Mouse (Mus musculus) midbrain, embryonic 11.5 days (tissue): ENCODE measurements at regions not wholly inside any gene's neighbourhood (a gene's known extent, or its start where the extent isn't known, plus 50 kb on each side); places are given as distances from the start of the nearest gene placed in this dataset.
A peak's percentile ranks its signal among the peaks of the same experiment; 100 is the strongest.

Source experiments
- ATAC-seq: fragments of 200-750 bp; cut with Nextera tagmentation; 2 replicates; pipeline ENCODE4 v1.8.0; 2017; ENCODE audit warnings: moderate TSS enrichment, moderate library complexity; ENCODE audit not compliant: low FRiP score
- DNase-seq: peaks from one replicate; pipeline ENCODE4 v3.0.0; 2015; ENCODE audit warnings: low spot score; ENCODE audit errors: missing footprints
- H3K27ac ChIP-seq: fragments of 300-500 bp; sonication (generic); 2 replicates; pipeline ENCODE4 v1.5.1; 2014; ENCODE audit warnings: low read depth, low read length
- H3K27me3 ChIP-seq: fragments of 300-500 bp; sonication (generic); 2 replicates; pipeline ENCODE4 v1.6.1; 2014; ENCODE audit warnings: mild to moderate bottlenecking, low read length, moderate library complexity, mixed read lengths; ENCODE audit not compliant: control insufficient read depth, insufficient read depth
- H3K36me3 ChIP-seq: fragments of 300-500 bp; sonication (generic); 2 replicates; pipeline ENCODE4 v1.6.1; 2014; ENCODE audit warnings: mild to moderate bottlenecking, low read length, moderate library complexity, mixed read lengths; ENCODE audit not compliant: control insufficient read depth, insufficient read depth
- H3K4me1 ChIP-seq: fragments of 300-500 bp; sonication (generic); 2 replicates; pipeline ENCODE4 v1.6.1; 2014; ENCODE audit warnings: low read length; ENCODE audit not compliant: control insufficient read depth, insufficient read depth
- H3K4me2 ChIP-seq: fragments of 300-500 bp; sonication (generic); 2 replicates; pipeline ENCODE4 v1.6.1; 2014; ENCODE audit warnings: mild to moderate bottlenecking, moderate library complexity
- H3K4me3 ChIP-seq: fragments of 300-500 bp; sonication (generic); 2 replicates; pipeline ENCODE4 v1.5.1; 2014; ENCODE audit warnings: low read depth, low read length
- H3K9ac ChIP-seq: fragments of 300-500 bp; sonication (generic); 2 replicates; pipeline ENCODE4 v1.6.1; 2014; ENCODE audit warnings: low read length
- H3K9me3 ChIP-seq: fragments of 300-500 bp; sonication (generic); 2 replicates; pipeline ENCODE4 v1.6.1; 2016; ENCODE audit warnings: low read length; ENCODE audit not compliant: control insufficient read depth
- WGBS: fragments of 180-500 bp; shearing (Covaris S2); extraction: QIAGEN DNeasy Blood & Tissue Kit; methylation state at CpG from one replicate; pipeline ENCODE4 v1.1.7; 2014; 5-methylcytosine and 5-hydroxymethylcytosine counted together

DNA sequence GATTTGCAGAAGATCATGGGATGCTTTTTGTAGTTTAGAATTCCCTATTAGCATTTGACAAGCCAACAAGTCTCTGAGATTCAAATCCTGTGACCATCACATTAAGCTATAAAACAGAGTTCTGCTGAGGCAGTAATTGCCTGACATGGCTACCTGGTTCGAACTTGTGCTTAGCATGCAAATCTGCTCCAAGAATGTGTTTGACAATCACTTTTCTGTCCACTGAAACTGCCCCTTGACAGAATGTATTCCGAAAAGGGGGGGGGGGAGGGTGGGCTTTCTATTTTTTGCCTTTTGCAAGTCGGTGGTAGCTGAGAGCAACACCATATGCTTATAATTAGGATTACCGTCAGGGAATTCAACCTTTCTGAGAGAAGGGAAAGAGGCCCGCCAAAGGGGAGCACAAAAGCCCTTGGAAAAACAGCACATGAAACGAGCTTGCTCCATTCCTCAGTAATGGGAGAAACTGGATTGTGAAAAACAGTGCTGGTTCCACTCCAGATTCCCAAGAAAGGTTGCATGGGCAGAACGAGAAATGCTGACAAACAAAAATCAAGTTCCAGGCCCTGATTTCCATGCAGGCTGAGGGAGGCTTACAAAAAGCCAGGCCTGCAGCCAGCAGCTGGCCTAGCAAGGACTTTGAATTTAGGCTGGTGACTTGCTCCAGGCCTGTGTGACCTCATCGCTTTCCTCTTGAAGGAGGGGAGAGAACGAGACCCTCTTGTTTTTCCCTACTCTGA lies 176.1 kb upstream of the Ldb2 start:
- ATAC-seq = peak; percentile 84
- Histone ChIP-seq H3K9me3 (no peaks in the 10 kb centered on the region), H3K4me1 (0 out of 2 replicates have a peak, but pooled peaks cover 2% of the 10 kb centered on the region), H3K9ac (peak overlapping the region; percentile 33), H3K4me3 (no peak overlapping the region), H3K27me3 (no peaks in the 10 kb centered on the region), H3K36me3 (no peaks in the 10 kb centered on the region), H3K4me2 (no peak overlapping the region), H3K27ac (peak overlapping the region; percentile 73)
- DNase-seq = peak; percentile 94
- 21% methylated on average over 9 of the region's 9 CpGs for WGBS

DNA sequence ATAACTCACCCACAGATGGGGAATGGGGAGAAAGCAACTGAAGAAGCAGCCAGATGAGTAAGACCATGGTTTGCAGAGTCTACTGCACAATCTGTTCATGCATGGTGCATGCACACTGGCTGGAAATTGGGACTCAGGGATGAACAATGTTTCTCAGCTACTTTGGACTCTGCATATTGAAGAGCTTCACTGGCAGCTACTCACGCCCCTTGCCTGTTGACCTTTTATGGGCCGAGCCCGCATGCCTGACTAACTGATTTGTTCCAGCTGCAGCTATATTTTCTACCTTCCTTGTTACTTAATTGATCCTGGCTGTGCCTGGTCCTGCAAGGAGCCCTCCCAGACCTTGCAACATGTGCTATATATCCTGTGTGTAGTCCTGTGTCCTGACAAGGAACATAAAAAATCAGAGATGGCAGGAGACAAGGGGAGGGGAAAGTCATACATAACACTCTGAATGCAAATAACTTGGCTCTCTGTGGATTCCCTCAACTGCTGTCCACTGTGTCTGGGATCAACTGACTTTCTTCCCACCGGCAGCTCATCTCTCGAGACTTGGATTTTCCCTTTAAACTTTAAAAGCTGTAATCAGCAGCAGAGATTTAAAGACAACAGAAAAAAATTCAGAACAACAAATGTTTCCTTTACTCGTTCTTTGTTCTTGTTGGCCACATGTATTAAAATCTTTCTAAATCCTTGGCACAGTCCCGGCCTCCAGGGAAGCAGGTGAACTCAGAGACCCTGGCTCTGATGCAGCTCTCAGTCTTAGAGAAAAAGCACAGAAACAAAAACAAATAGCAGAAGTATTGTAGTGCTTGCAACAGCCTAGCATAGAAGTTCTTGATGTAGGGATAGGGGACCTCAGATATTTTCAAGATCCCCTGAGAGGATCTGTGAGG lies 143.8 kb upstream of the Ldb2 start:
- Histone ChIP-seq H3K4me2 (no peak overlapping the region), H3K27me3 (no peaks in the 10 kb centered on the region), H3K9ac (no peak overlapping the region), H3K9me3 (no peaks in the 10 kb centered on the region), H3K4me3 (no peak overlapping the region), H3K36me3 (no peaks in the 10 kb centered on the region), H3K4me1 (peaks cover 13% of the 10 kb centered on the region), H3K27ac (no peak overlapping the region)
- WGBS = 28% methylated on average over 7 of the region's 7 CpGs
- DNase-seq = peak; percentile 88
- ATAC-seq = peak; percentile 87

DNA sequence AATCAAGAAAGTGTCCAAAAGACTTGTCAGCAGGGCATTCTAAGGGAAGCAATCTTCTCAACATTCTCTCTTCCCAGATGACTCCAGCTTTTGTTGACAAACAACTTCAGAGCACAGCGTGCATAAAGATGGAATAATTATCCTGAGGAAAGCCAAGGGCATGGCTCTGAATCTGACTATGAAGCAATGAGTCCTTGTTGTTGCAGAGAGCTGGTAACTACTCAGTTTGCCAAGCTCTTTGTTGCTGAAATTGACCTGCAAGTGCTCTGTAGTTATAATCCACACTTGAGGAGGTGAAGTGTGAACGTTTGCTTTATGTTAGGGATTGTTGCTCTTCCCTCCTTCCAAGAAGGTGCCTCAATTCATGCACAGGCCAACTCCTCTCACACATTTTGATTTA lies 143.1 kb upstream of the Ldb2 start:
- H3K27ac ChIP-seq = no peak overlapping the region
- no peaks in the 10 kb centered on the region for H3K36me3 ChIP-seq
- no peaks in the 10 kb centered on the region for H3K27me3 ChIP-seq
- no peak overlapping the region for H3K4me2 ChIP-seq
- no peak overlapping the region for H3K9ac ChIP-seq
- DNase-seq (no peak), ATAC-seq (0 out of 2 replicates have a peak, but pooled peaks have one; percentile 14)
- H3K4me1 ChIP-seq = peaks cover 13% of the 10 kb centered on the region
- no peak overlapping the region for H3K4me3 ChIP-seq
- WGBS = 63% methylated on average over 2 of the region's 2 CpGs
- no peaks in the 10 kb centered on the region for H3K9me3 ChIP-seq

DNA sequence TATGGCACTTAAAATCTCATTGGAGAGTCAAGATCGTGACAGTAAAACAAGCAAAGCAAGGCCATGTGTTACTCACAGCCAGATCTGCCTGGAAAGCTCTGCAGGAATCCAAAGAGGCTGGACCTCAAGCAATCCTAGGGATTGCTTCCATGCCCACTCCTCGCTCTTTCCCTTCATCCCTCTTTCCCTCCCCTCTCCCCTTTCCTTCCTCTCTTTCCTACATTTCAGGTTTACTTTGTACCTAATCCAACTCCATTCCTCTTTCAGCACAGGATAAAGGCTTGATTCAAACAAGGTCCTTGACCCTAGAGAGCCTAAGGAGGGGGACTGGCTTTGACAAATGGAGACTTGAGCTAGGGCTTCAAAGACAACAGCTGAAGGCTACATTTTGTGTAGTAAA lies 126.0 kb upstream of the Ldb2 start:
- Histone ChIP-seq H3K36me3 (no peaks in the 10 kb centered on the region), H3K27ac (no peak overlapping the region), H3K9me3 (no peaks in the 10 kb centered on the region), H3K9ac (no peak overlapping the region), H3K4me2 (no peak overlapping the region), H3K4me3 (no peak overlapping the region), H3K4me1 (no peaks in the 10 kb centered on the region), H3K27me3 (no peaks in the 10 kb centered on the region)
- 36% methylated on average over 2 of the region's 2 CpGs for WGBS
- DNase-seq (no peak), ATAC-seq (no peak)

DNA sequence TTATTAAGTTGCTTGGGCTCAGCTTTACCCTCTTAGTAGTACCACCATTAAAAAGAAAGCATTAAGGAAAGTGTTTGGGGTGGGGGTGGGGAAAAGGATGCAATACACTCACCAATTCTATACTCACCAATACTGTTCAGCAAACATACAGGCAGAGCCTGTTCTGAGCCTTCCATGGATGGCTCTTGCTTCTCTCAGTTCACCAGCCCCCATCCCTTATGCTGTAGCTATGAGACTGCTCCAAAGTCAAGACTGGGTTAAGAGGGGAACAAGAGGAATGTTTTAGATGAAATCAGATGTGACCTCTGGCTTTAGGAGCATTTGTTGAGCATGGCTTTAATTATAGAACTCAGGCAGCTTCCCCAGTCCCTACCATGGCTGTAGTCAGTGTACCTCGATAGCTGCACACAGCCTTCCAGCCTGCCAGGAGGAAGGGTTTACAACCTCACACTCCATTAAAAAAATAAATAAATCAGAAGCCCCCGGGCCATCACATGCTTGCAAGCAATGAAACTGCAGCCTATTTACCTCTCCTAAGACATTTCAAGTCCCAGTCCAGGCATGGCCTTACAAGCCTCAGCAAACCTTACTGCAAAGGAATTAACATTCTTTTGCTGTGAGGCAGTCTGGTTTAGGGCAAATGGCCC lies 122.8 kb upstream of the Ldb2 start:
- WGBS = 81% methylated on average over 2 of the region's 2 CpGs
- ATAC-seq = no peak
- H3K36me3 ChIP-seq = no peaks in the 10 kb centered on the region
- no peak overlapping the region for H3K27ac ChIP-seq
- H3K9ac ChIP-seq = no peak overlapping the region
- DNase-seq = no peak
- H3K4me2 ChIP-seq = no peak overlapping the region
- no peaks in the 10 kb centered on the region for H3K4me1 ChIP-seq
- H3K27me3 ChIP-seq = no peaks in the 10 kb centered on the region
- H3K9me3 ChIP-seq = no peaks in the 10 kb centered on the region
- no peak overlapping the region for H3K4me3 ChIP-seq

DNA sequence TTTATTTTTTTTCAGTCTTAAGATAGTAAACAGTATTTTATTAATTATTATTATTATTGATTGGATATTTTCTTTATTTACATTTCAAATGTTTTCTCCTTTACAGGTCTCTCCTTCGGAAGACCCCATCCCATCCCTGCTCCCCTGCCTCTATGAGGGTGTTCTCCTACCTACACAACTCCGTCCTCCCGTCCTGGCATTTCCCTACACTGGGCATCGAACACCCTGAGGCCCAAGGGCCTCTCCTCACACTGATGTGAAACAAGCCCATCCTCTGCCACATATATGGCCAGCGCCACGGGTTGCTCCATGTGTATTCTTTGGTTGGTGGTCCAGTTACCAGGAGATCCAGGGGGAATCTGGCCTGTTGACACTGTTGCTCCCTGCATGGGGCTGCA lies 118.3 kb upstream of the Ldb2 start:
- Histone ChIP-seq H3K4me3 (no peak overlapping the region), H3K27me3 (no peaks in the 10 kb centered on the region), H3K9ac (no peak overlapping the region), H3K9me3 (no peaks in the 10 kb centered on the region), H3K4me1 (no peaks in the 10 kb centered on the region), H3K27ac (no peak overlapping the region), H3K36me3 (no peaks in the 10 kb centered on the region), H3K4me2 (no peak overlapping the region)
- DNase-seq (no peak), ATAC-seq (no peak)
- WGBS = 96% methylated on average over 6 of the region's 6 CpGs

DNA sequence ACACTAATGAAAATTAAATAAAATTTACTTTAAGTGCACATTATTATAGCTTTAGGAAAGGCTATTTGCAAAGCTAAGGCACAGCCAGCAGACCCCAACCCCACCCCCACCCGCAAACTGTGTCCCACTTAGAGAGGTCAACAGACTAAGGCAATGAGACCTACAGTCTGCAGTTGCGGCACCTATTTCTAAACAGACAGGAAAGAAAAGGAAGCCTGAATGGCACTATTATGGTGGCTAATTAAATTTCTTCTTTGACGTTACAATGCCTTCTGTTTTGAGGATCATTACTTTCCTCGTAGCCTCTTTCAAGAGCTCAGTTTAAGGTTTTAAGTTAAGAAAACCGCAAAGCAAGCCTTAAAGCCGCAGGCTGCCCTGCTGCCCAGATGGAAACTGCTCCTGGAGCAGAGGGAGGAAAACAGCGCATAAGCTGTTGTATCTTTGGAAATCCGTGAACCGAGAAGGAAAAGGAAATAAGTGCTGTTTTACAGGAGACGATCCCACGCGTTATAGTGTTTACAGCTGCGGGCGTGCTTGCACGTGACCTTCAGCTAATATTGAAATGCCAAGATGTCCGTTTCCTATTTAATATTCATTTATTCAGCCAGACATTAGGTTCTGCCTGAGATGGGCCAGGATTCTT lies 117.8 kb upstream of the Ldb2 start:
- WGBS = 58% methylated on average over 16 of the region's 16 CpGs
- Histone ChIP-seq H3K4me1 (no peaks in the 10 kb centered on the region), H3K4me3 (no peak overlapping the region), H3K27me3 (no peaks in the 10 kb centered on the region), H3K9me3 (no peaks in the 10 kb centered on the region), H3K9ac (no peak overlapping the region), H3K27ac (no peak overlapping the region), H3K4me2 (no peak overlapping the region), H3K36me3 (no peaks in the 10 kb centered on the region)
- DNase-seq (no peak), ATAC-seq (no peak)

DNA sequence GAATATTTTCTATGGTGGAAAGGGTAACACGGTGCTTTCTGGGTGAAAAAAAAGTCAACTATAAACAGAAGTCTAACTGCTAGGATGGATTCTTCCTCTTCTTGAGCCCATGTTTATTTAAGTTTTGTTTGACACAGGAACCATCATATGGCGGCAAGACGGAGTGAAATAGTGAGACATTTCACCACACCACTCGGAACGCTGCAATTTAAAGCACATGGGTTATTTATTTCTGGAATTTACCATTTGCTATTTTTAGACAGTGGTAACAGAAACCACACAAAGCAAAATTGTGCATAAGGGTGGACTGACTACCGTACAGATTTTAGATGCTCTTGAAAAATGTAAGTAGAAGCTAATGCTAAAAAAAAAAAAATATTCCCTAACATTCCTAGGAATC lies 103.1 kb upstream of the Ldb2 start:
- DNase-seq = no peak
- Histone ChIP-seq H3K27ac (no peak overlapping the region), H3K36me3 (no peaks in the 10 kb centered on the region), H3K4me3 (no peak overlapping the region), H3K4me1 (no peaks in the 10 kb centered on the region), H3K9me3 (no peaks in the 10 kb centered on the region), H3K4me2 (no peak overlapping the region), H3K9ac (no peak overlapping the region), H3K27me3 (no peaks in the 10 kb centered on the region)
- 81% methylated on average over 6 of the region's 6 CpGs for WGBS
- no peak for ATAC-seq
